Mouse (Mus musculus): ENCODE measurements around the gene Rgs6. TPM values are rescaled to one million over a fixed set of nuclear protein-coding genes. Genes with fewer than 3 reads are reported as not detected.

Rgs6 gene
- polyA plus RNA-seq, 2 experiments from 2014 or later = 0.49 TPM; not detected in 1

- ATAC-seq = no peak
Measured at GRCm38 (mm10) chr12:83142507-83142906, 554.4 kb downstream of the Rgs6 start.

DNA sequence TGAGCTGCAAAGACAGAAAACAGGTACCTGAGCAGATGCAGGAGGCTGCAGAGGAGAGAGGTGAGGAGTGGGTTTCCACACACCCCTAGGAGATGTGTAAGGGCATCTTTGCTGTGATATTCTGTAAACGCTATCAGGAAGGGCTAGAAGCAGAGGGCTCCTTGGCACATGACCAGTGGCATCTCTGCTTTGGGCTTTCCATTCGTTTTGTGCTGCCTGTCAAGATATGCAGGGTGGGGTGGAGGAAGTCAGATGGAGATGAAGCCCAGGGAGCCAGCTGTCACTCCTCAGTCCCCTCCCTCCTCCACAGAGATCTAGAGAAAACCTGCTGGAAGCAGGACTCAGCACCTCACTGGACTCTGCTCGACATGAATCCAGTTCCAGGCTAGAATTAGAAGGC lies 555.0 kb downstream of the Rgs6 start:
- no peak for ATAC-seq

- no peak for ATAC-seq
Measured at GRCm38 (mm10) chr12:83143574-83143973, 555.5 kb downstream of the Rgs6 start.

- ATAC-seq = no peak
Measured at GRCm38 (mm10) chr12:83145074-83145473, 557.0 kb downstream of the Rgs6 start.

DNA sequence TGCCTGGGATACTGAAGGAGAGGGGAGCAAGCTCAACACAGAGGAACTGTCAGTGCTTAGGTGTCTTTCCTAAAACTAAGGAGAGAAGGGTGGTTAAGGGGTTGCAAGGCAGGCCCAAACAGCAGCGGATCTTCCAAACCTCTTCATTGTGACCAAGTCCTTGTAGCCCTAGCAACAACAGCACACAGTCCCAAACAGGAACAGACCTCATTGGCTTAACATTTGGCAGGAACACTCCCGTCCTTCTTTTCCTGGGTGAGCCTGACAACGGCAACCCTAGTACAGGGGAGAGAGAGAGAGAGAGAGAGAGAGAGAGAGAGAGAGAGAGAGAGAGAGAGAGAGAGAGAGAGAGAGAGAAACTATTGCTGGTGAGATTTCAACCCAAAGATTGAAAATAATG lies 557.8 kb downstream of the Rgs6 start:
- no peak for ATAC-seq

DNA sequence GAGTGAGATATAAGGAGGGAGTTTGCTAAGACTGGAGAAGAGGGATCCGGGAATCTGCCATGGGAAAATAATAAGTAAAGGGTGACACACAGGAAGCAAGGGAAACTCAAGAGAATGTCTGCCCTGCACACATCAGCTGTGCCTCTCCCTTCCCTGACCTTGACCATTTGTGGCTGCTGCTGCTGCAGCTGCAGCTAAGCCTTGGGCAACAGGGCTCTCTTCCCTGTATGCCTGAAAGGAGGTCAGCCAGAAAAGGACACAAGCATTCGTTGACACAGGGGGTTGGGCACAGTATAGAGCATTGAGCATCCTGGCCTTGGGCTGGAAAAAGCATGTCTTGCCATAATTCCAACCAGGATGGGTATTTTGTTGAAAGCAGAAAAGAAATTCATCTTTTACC lies 558.8 kb downstream of the Rgs6 start:
- no peak for ATAC-seq

GRCm38 (mm10) chr12:83150030-83150429 lies 561.9 kb downstream of the Rgs6 start:
- no peak for ATAC-seq

DNA sequence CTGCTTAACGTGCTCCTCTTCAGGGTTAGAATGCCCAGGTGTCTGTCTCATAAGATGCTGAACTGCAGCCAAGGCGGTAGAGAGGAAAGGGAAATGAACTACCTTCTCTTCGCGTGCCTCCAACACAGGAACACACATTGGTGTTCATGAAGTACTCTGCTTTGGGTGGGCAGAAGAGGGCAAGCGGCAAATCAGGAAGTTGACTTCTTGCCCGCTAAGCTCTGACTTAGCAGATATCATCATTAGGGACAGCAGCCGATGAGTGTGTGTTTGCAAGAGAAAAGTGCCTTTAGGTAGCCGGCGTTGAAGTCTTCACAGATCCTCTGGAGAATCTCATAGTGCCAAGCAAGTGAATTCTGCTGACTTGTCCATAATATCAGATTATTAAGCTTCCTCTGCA lies 562.7 kb downstream of the Rgs6 start:
- no peak for ATAC-seq

GRCm38 (mm10) chr12:83151474-83151873 lies 563.4 kb downstream of the Rgs6 start:
- no peak for ATAC-seq

DNA sequence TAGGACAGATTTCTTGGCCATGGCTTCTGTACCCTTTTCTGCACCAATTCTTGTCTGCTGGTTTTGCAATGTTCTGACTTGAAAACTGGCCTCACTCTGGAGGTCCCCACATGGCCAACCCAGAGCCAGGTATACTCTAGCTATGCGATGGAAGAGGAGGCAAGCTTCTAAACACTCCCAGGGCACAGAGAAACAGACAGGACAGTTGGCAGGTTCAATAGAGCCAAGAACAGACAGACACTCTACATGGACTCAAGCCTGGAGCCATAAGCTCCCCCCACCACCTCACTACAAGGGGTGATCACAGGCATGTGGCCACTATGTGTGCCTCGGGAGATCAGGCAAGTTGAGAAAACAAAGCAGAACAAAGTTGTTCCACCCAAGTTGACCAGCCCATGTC lies 572.1 kb downstream of the Rgs6 start:
- no peak for ATAC-seq

DNA sequence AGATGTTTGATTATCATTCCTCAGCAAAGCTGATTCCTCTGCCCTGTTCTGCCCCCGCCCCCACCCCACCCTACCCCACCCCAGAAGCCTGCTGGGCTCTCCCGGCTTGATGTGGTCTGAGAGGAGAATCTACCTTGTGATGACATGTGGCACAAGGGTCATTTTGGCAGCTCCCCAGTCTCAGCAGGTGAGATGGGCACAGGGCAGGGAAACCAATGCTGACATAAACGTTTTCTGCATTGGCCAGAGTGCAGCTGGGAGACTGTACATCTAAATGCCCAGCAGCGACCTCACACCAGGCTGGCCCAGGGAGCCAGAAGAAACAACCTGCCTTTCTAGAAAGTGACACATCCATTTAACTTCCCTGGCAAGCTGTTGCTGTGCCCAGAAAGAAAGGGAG lies 572.6 kb downstream of the Rgs6 start:
- ATAC-seq = no peak

- ATAC-seq = no peak
Measured at GRCm38 (mm10) chr12:83163721-83164120, 575.6 kb downstream of the Rgs6 start.

DNA sequence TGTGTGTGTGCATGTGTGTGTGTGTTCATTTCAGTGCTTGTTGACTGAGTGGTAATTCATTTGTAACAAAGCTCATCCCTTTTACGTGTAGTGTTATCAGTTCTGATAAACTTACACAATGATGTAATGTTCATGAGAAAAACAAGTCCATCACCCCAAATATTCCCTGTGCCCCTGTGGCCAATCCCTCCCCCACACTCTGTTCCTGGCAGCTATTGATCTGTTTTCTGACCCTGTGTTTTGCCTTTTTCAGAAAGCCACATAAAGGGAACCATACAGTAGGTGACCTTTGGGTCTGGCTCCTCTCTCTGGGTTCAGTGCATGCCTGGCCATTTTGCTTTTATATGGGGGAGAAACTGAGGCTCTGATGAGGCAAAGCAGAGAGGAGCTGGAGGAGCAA lies 577.0 kb downstream of the Rgs6 start:
- no peak for ATAC-seq

GRCm38 (mm10) chr12:83168310-83168709 lies 580.2 kb downstream of the Rgs6 start:
- ATAC-seq = no peak

DNA sequence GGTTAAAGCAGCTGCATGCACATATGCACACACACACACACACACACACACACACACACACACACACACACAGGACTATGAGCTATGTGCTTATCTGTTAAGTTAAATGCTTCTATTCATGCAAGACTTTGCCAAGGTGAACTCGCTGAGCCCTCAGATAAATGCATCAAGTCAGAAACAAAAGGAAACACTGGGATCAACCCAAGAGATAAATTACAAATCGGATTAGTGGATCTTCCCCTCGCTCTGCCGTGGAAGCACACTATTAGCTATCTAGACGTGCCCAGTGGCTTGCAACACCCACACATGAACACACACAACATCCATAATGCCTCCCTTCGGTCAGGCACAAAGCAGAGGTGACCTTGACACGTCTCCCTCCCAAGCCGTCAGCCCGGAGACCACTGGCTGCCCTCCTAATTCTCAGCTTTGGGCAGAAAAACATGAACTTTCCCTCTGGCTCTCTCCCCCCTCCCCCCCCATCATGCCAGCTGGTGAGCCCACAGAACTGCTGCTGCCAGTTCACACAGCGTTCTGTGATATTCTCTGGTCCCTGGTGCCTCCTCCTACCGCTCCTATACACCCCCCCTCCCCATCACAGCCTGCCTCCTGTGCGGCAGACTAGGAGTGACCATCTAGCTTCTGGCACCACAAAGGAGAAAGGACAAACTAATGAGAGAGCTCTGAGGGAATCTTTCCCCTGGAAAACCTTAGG lies 581.6 kb downstream of the Rgs6 start:
- no peak for ATAC-seq

GRCm38 (mm10) chr12:83178770-83179169 lies 590.7 kb downstream of the Rgs6 start:
- no peak for ATAC-seq

GRCm38 (mm10) chr12:83179860-83180259 lies 591.8 kb downstream of the Rgs6 start:
- ATAC-seq = no peak

GRCm38 (mm10) chr12:83180561-83180960 lies 592.5 kb downstream of the Rgs6 start:
- ATAC-seq = no peak

- no peak for ATAC-seq
Measured at GRCm38 (mm10) chr12:83201674-83202073, 613.6 kb downstream of the Rgs6 start.

DNA sequence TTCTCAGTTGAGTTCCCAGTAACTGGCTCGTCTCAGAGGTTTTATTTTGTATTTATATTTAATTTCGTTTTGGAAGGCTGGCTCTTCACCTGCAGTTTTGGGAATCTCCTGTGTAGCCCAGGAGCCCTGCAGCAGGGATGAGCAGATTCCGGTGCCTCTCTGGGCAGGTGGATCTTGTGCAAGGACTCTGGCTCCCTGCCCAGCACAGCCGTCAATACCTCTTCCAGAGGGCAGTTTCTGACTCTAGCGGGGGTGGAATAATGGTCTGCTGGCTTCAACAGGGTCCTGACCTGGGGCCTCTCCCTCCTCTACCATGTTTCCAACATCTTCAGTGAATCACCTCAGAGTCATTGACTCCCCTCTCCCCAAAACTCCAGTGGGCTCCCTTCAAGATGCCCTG lies 616.3 kb downstream of the Rgs6 start:
- ATAC-seq = no peak

DNA sequence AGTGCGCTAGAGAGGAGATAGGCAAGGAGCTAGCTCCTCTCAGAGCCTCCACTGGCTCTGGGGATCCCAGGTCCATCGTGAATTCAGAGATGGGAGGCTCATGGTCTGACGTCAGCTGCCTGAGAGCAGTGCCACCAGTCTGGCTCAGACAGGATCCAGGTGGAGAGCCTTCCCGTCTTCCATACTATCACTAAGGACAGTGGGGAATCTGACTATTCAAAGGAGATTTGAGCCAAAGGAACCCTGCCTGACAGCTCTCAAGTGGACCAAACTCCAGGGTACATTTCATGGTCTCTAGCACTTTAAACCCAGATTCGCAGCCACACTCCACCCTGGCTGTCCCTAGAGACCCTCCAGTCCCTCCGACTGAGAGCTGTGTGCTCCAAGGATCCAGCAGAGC lies 618.8 kb downstream of the Rgs6 start:
- ATAC-seq = no peak

DNA sequence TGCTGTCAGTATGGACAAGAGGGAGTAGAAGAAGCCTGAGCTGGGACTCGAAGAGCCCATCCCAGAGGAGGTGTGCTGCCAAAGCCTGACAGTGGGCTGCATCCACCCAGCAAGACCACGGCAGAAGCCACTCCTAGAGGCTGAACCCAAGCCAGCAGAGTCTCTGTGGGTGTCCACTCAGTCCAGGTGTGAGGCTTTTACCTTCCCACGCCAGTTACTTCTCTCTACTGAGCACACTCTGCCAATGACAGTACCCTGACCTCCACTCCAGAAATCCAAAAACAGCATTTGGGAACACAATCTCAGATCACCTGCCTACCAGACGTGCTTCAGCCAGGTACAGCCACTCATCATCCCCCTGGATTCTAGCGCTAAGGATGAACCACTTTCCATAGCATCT lies 619.4 kb downstream of the Rgs6 start:
- no peak for ATAC-seq

GRCm38 (mm10) chr12:83208011-83208410 lies 619.9 kb downstream of the Rgs6 start:
- ATAC-seq = no peak

DNA sequence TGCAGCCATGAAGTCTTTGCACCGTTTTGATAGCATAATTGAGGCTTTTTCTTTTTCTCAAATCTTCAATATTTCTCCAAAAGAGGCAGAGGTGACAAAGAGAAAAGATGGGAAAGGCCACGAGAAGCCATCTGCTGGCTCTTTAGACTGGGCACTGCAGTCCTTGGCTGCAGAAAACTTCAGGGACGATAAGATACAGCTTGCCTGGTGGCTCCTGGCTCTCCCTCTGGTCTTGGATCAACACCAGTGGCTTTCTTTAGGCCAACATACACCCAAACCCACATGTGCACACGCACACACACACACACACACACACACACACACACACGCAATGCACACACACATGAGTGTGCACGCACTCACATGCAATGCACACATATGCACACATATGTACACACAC lies 620.7 kb downstream of the Rgs6 start:
- no peak for ATAC-seq

DNA sequence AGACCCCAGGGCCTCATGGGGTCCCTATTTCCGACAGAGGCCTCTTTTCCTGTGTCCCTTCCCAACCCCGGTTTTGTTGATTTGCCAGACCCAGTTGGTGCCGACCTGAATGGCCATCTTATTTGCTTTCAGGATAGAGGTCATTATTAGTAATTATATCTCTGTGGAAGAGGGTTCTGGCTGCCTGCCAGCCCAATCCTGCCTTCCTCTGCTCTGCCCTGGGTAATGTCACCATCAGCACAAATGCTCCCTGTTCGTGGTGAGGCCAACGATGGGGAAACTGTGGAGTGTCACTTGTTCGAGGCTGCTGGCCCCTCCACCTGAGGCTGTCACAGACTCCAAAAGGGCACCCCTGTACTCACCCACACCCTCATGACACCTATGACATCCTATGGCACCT lies 621.4 kb downstream of the Rgs6 start:
- no peak for ATAC-seq
